Mouse (Mus musculus) lung, embryonic 16.5 days (tissue): ENCODE data around the gene Olfr347. TPM values are rescaled to one million over a fixed set of nuclear protein-coding genes. Genes with fewer than 3 reads are reported as not detected.

Experiments
- ATAC-seq: fragments of 200-750 bp; cut with Nextera tagmentation; 2 replicates; pipeline ENCODE4 v1.8.0; 2017; ENCODE audit warnings: low read depth, mild to moderate bottlenecking, moderate library complexity
- H3K27ac ChIP-seq: fragments of 300-500 bp; sonication (generic); 2 replicates; pipeline ENCODE4 v1.5.1; 2014; ENCODE audit warnings: mild to moderate bottlenecking, control low read depth, low read length
- H3K27me3 ChIP-seq: fragments of 300-500 bp; sonication (generic); 2 replicates; pipeline ENCODE4 v1.6.1; 2014; ENCODE audit warnings: low read depth, low read length, mixed read lengths; ENCODE audit not compliant: control insufficient read depth, insufficient read depth
- H3K36me3 ChIP-seq: fragments of 300-500 bp; sonication (generic); 2 replicates; pipeline ENCODE4 v1.6.1; 2014; ENCODE audit warnings: low read length; ENCODE audit not compliant: control insufficient read depth, insufficient read depth
- H3K4me1 ChIP-seq: fragments of 300-500 bp; sonication (generic); replicated peaks from 2 replicates; pipeline ENCODE4 v1.6.1; 2014; ENCODE audit warnings: low read length, mixed read lengths; ENCODE audit not compliant: control insufficient read depth, insufficient read depth
- H3K4me2 ChIP-seq: fragments of 300-500 bp; sonication (generic); 2 replicates; pipeline ENCODE4 v1.6.1; 2014; ENCODE audit warnings: low read depth, low read length, control low read depth
- H3K4me3 ChIP-seq: fragments of 300-500 bp; sonication (generic); 2 replicates; pipeline ENCODE4 v1.5.1; 2014; ENCODE audit warnings: mild to moderate bottlenecking, low read length, control low read depth
- H3K9ac ChIP-seq: fragments of 300-500 bp; sonication (generic); 2 replicates; pipeline ENCODE4 v1.6.1; 2014; ENCODE audit warnings: low read length, control low read depth
- H3K9me3 ChIP-seq: fragments of 300-500 bp; sonication (generic); 2 replicates; pipeline ENCODE4 v1.6.1; 2016; ENCODE audit warnings: low read length; ENCODE audit not compliant: control insufficient read depth
- WGBS: fragments of 180-500 bp; shearing (Covaris S2); extraction: QIAGEN DNeasy Blood & Tissue Kit; methylation state at CpG from one replicate; pipeline ENCODE4 v1.1.7; 2014; 5-methylcytosine and 5-hydroxymethylcytosine counted together
- polyA plus RNA-seq: library from polyadenylated mRNA; unstranded; fragments of >200 nt; fragmentation: Nextera tagmentation; extraction: Ambion mirVana; gene quantifications from 2 replicates; pipeline ENCODE4 v1.2.1, GENCODE M21; 2015

Gene Olfr347
- not detected in 2 replicates for polyA plus RNA-seq

- no peak within 1 kb of the TSS for H3K9ac ChIP-seq
- H3K9me3 ChIP-seq, result no peaks in the 10 kb centered on the region; the same call in 1 of the 2 replicates
- H3K27me3 ChIP-seq, result no peaks in the 10 kb centered on the region
- no peaks in the 10 kb centered on the region for H3K4me1 ChIP-seq
- no peak within 1 kb of the TSS for H3K4me3 ChIP-seq
- H3K36me3 ChIP-seq, result no peaks in the 10 kb centered on the region
- H3K4me2 ChIP-seq, result no peak within 1 kb of the TSS
- ATAC-seq, result no peak
- no peak within 1 kb of the TSS for H3K27ac ChIP-seq
Measured at GRCm38 (mm10) chr2:36731602-36732001, at the start of gene Olfr347. Olfr347 (plus strand) TSS chr2:36731902.

GRCm38 (mm10) chr2:36685488-36685887, 46.2 kb upstream of the Olfr347 start, which contains the start of gene Olfr346:
Olfr346 (plus strand) TSS chr2:36685788.
- Histone ChIP-seq H3K9ac (no peak within 1 kb of the TSS), H3K36me3 (no peaks in the 10 kb centered on the region), H3K9me3 (no peaks in the 10 kb centered on the region), H3K27ac (no peak within 1 kb of the TSS), H3K4me1 (no peaks in the 10 kb centered on the region), H3K27me3 (no peaks in the 10 kb centered on the region), H3K4me2 (no peak within 1 kb of the TSS), H3K4me3 (no peak within 1 kb of the TSS)
- 79% methylated on average over 1 of the region's 1 CpGs for WGBS
- no peak for ATAC-seq

DNA sequence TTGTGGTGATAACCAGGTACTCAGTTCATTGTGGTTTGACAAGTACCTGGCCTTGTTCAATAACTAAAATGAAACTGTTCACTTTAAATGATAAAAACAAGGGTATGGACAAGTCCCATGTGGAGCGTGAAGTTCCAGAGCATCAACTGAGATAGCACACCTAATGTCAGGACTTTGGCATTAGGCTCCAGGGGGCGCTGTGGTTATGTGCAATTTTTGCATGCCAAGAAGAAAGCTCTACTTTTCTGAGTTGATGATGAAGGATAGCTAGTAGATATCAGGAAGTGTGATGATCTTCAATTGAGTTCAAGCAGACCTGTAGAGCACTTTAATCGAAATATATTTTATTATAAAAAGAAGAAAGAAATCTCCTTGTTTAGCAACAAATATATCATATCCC, 4.5 kb downstream of the Olfr347 start:
- 57% methylated on average over 3 of the region's 3 CpGs for WGBS
- Histone ChIP-seq H3K4me2 (no peak overlapping the region), H3K36me3 (no peaks in the 10 kb centered on the region), H3K27ac (no peak overlapping the region), H3K9ac (no peak overlapping the region), H3K4me3 (no peak overlapping the region), H3K27me3 (no peaks in the 10 kb centered on the region), H3K9me3 (no peaks in the 10 kb centered on the region), H3K4me1 (no peaks in the 10 kb centered on the region)
- no peak for ATAC-seq

- Histone ChIP-seq H3K4me2 (no peak within 1 kb of the TSS), H3K9me3 (no peaks in the 10 kb centered on the region), H3K4me1 (no peaks in the 10 kb centered on the region), H3K27me3 (no peaks in the 10 kb centered on the region), H3K9ac (no peak within 1 kb of the TSS), H3K27ac (no peak within 1 kb of the TSS), H3K36me3 (no peaks in the 10 kb centered on the region), H3K4me3 (no peak within 1 kb of the TSS)
- WGBS, result 57% methylated on average over 2 of the region's 2 CpGs
- no peak for ATAC-seq
Measured at GRCm38 (mm10) chr2:36783976-36784375, 52.3 kb downstream of the Olfr347 start, which contains the start of gene Olfr348. Olfr348 (plus strand) TSS chr2:36784276.

Other genes starting within 250 kb of the Olfr347 start
- gene Olfr341, start 249.4 kb upstream of the Olfr347 start, polyA plus RNA-seq, result not detected in 2 replicates
- not detected in 2 replicates for gene Olfr342, start 206.9 kb upstream of the Olfr347 start, polyA plus RNA-seq
- gene Olfr344, start 165.2 kb upstream of the Olfr347 start, polyA plus RNA-seq, result not detected in 2 replicates
- not detected in 2 replicates for gene Olfr345, start 91.9 kb upstream of the Olfr347 start, polyA plus RNA-seq
- gene Olfr346, start 46.1 kb upstream of the Olfr347 start, polyA plus RNA-seq, result not detected in 2 replicates
- gene Olfr348, start 52.4 kb downstream of the Olfr347 start, polyA plus RNA-seq, result not detected in 2 replicates
- not detected in 2 replicates for gene Olfr50, start 58.6 kb downstream of the Olfr347 start, polyA plus RNA-seq
- not detected in 2 replicates for gene Olfr3, start 85.1 kb downstream of the Olfr347 start, polyA plus RNA-seq
- not detected in 2 replicates for gene Olfr350, start 114.4 kb downstream of the Olfr347 start, polyA plus RNA-seq
- gene Olfr351, start 130.8 kb downstream of the Olfr347 start, polyA plus RNA-seq, result not detected in 2 replicates
- not detected in 2 replicates for gene Olfr352, start 136.6 kb downstream of the Olfr347 start, polyA plus RNA-seq
- not detected in 2 replicates for gene Olfr353, start 161.0 kb downstream of the Olfr347 start, polyA plus RNA-seq
- gene Olfr354, start 173.8 kb downstream of the Olfr347 start, polyA plus RNA-seq, result not detected in 2 replicates
- gene Olfr355, start 197.0 kb downstream of the Olfr347 start, polyA plus RNA-seq, result not detected in 2 replicates
- not detected in 2 replicates for gene Olfr356, start 205.2 kb downstream of the Olfr347 start, polyA plus RNA-seq